Mouse (Mus musculus): Measurements from ENCODE around the gene Dapk3. TPM values are rescaled to one million over a fixed set of nuclear protein-coding genes. Genes with fewer than 3 reads are reported as not detected.
A peak's percentile ranks its signal among the peaks of the same experiment; 100 is the strongest.
"Not testable (repeated sequence)": the region's sequence is repeated elsewhere in the genome, so short reads cannot be mapped to it uniquely, and the experiment has no call there.

The Dapk3 gene
- polyA plus RNA-seq, 1 experiment: not detected

- 59% methylated on average over 5 of the region's 5 CpGs for WGBS
Observed at GRCm38 (mm10) chr10:81221402-81222015, 38.7 kb downstream of the Dapk3 start.

GRCm38 (mm10) chr10:81223731-81224130 is 40.9 kb downstream of the Dapk3 start:
- H3K4me3 ChIP-seq (ENCODE audit: insufficient read depth, low read depth, low read length); H3K27ac ChIP-seq (ENCODE audit: insufficient read depth, low read depth, low read length): not testable (repeated sequence)
- peaks cover 20% of the 10 kb centered on the region for H3K4me1 ChIP-seq (ENCODE audit: control insufficient read depth, insufficient read depth, low read length)
- WGBS: 61% methylated on average over 2 of the region's 2 CpGs

More at GRCm38 (mm10) chr10:81221402-81222015, 38.7 kb downstream of the Dapk3 start:
- Histone ChIP-seq H3K27ac (ENCODE audit: insufficient read depth, low read depth, low read length) (no peak overlapping the region), H3K4me3 (ENCODE audit: insufficient read depth, low read depth, low read length) (no peak overlapping the region), H3K4me1 (ENCODE audit: control insufficient read depth, insufficient read depth, low read length) (peaks cover 17% of the 10 kb centered on the region)
- TF ChIP-seq CTCF (IDR thresholded peaks at IDR 0.05; ENCODE audit: insufficient read depth, low read depth, low read length) (no peak), POLR2A (IDR thresholded peaks at IDR 0.05; ENCODE audit: insufficient read depth, low read depth, low read length) (no peak)

- H3K27ac ChIP-seq (ENCODE audit: insufficient read depth, low read depth, low read length): peak overlapping the region; percentile 90
- H3K4me3 ChIP-seq (ENCODE audit: insufficient read depth, low read depth, low read length): peak overlapping the region; percentile 59
- 2% methylated on average over 20 of the region's 20 CpGs for WGBS
- TF ChIP-seq CTCF (IDR thresholded peaks at IDR 0.05; ENCODE audit: insufficient read depth, low read depth, low read length): no peak
- TF ChIP-seq POLR2A (IDR thresholded peaks at IDR 0.05; ENCODE audit: insufficient read depth, low read depth, low read length): no peak
- peaks cover 30% of the 10 kb centered on the region for H3K4me1 ChIP-seq (ENCODE audit: control insufficient read depth, insufficient read depth, low read length)
Observed at GRCm38 (mm10) chr10:81229735-81230437, 47.1 kb downstream of the Dapk3 start.

GRCm38 (mm10) chr10:81230438-81231332 is 47.9 kb downstream of the Dapk3 start, which contains the start of gene Atcay:
Gene Atcay (minus strand): TSS chr10:81230833.
- WGBS: 3% methylated on average over 27 of the region's 27 CpGs
- Histone ChIP-seq H3K4me3 (ENCODE audit: insufficient read depth, low read depth, low read length) (peak within 1 kb of the TSS; percentile 59), H3K27ac (ENCODE audit: insufficient read depth, low read depth, low read length) (peak within 1 kb of the TSS; percentile 90), H3K4me1 (ENCODE audit: control insufficient read depth, insufficient read depth, low read length) (peaks cover 28% of the 10 kb centered on the region)
- TF ChIP-seq CTCF (IDR thresholded peaks at IDR 0.05; ENCODE audit: insufficient read depth, low read depth, low read length) (peak; percentile 33; the same call in 1 of the 2 replicates), POLR2A (IDR thresholded peaks at IDR 0.05; ENCODE audit: insufficient read depth, low read depth, low read length) (peak; percentile 92)

GRCm38 (mm10) chr10:81231436-81231835 is 48.6 kb downstream of the Dapk3 start:
- WGBS: 27% methylated on average over 7 of the region's 7 CpGs
- Histone ChIP-seq H3K4me1 (ENCODE audit: control insufficient read depth, insufficient read depth, low read length) (peaks cover 30% of the 10 kb centered on the region), H3K4me3 (ENCODE audit: insufficient read depth, low read depth, low read length) (peak overlapping the region; percentile 59), H3K27ac (ENCODE audit: insufficient read depth, low read depth, low read length) (peak overlapping the region; percentile 84; the same call in 1 of the 2 replicates)
- no peak for TF ChIP-seq POLR2A (IDR thresholded peaks at IDR 0.05; ENCODE audit: insufficient read depth, low read depth, low read length)
- TF ChIP-seq CTCF (IDR thresholded peaks at IDR 0.05; ENCODE audit: insufficient read depth, low read depth, low read length): no peak

GRCm38 (mm10) chr10:81232580-81233225 is 49.9 kb downstream of the Dapk3 start, which contains the start of gene Zfr2:
Gene Zfr2 (plus strand): TSS chr10:81233155.
- Histone ChIP-seq H3K27ac (ENCODE audit: insufficient read depth, low read depth, low read length) (peak within 1 kb of the TSS; percentile 73), H3K4me3 (ENCODE audit: insufficient read depth, low read depth, low read length) (peak within 1 kb of the TSS; percentile 55), H3K4me1 (ENCODE audit: control insufficient read depth, insufficient read depth, low read length) (peaks cover 39% of the 10 kb centered on the region)
- 8% methylated on average over 29 of the region's 29 CpGs for WGBS
- TF ChIP-seq POLR2A (IDR thresholded peaks at IDR 0.05; ENCODE audit: insufficient read depth, low read depth, low read length) (peak; percentile 69), CTCF (IDR thresholded peaks at IDR 0.05; ENCODE audit: insufficient read depth, low read depth, low read length) (no peak)

- TF ChIP-seq POLR2A (IDR thresholded peaks at IDR 0.05; ENCODE audit: insufficient read depth, low read depth, low read length) (no peak), CTCF (IDR thresholded peaks at IDR 0.05; ENCODE audit: insufficient read depth, low read depth, low read length) (no peak)
- H3K4me1 ChIP-seq (ENCODE audit: control insufficient read depth, insufficient read depth, low read length): peaks cover 44% of the 10 kb centered on the region
- WGBS: under 1% methylated on average over 25 of the region's 28 CpGs
- H3K27ac ChIP-seq (ENCODE audit: insufficient read depth, low read depth, low read length): peak overlapping the region; percentile 37; the same call in 1 of the 2 replicates
- peak overlapping the region; percentile 55 for H3K4me3 ChIP-seq (ENCODE audit: insufficient read depth, low read depth, low read length)
Observed at GRCm38 (mm10) chr10:81233226-81233585, 50.4 kb downstream of the Dapk3 start.

GRCm38 (mm10) chr10:81234206-81234605 is 51.4 kb downstream of the Dapk3 start:
- 50% methylated on average over 6 of the region's 6 CpGs for WGBS
- Histone ChIP-seq H3K4me1 (ENCODE audit: control insufficient read depth, insufficient read depth, low read length) (peaks cover 40% of the 10 kb centered on the region), H3K27ac (ENCODE audit: insufficient read depth, low read depth, low read length) (no peak overlapping the region), H3K4me3 (ENCODE audit: insufficient read depth, low read depth, low read length) (no peak overlapping the region)
- TF ChIP-seq CTCF (IDR thresholded peaks at IDR 0.05; ENCODE audit: insufficient read depth, low read depth, low read length) (no peak), POLR2A (IDR thresholded peaks at IDR 0.05; ENCODE audit: insufficient read depth, low read depth, low read length) (no peak)

Data from olfactory bulb, adult 2 months (tissue).